Mouse (Mus musculus) stomach, embryonic 14.5 days (tissue): ENCODE results near the gene Rabepk. TPM values are rescaled to one million over a fixed set of nuclear protein-coding genes. Genes with fewer than 3 reads are reported as not detected.
"Not testable (repeated sequence)": the region's sequence is repeated elsewhere in the genome, so short reads cannot be mapped to it uniquely, and the experiment has no call there.

Experiments
- ATAC-seq: fragments of 200-750 bp; cut with Nextera tagmentation; 2 replicates; pipeline ENCODE4 v1.8.0; 2017; ENCODE audit warnings: low read depth, moderate TSS enrichment; ENCODE audit not compliant: insufficient number of reproducible peaks, insufficient read depth, low FRiP score
- H3K27ac ChIP-seq: fragments of 300-500 bp; sonication (generic); 2 replicates; pipeline ENCODE4 v1.5.1; 2014; ENCODE audit warnings: mild to moderate bottlenecking, low read length, moderate library complexity, mixed read lengths
- H3K27me3 ChIP-seq: fragments of 300-500 bp; sonication (generic); 2 replicates; pipeline ENCODE4 v1.6.1; 2014; ENCODE audit warnings: low read length, control low read depth, mixed read lengths; ENCODE audit not compliant: control insufficient read depth, insufficient read depth
- H3K36me3 ChIP-seq: fragments of 300-500 bp; sonication (generic); 2 replicates; pipeline ENCODE4 v1.6.1; 2014; ENCODE audit warnings: mild to moderate bottlenecking, control low read depth, low read length, moderate library complexity, mixed read lengths; ENCODE audit not compliant: control insufficient read depth, insufficient read depth
- H3K4me1 ChIP-seq: fragments of 300-500 bp; sonication (generic); 2 replicates; pipeline ENCODE4 v1.6.1; 2014; ENCODE audit warnings: low read length, control low read depth, mixed read lengths; ENCODE audit not compliant: control insufficient read depth, insufficient read depth
- H3K4me2 ChIP-seq: fragments of 300-500 bp; sonication (generic); replicated peaks from 2 replicates; pipeline ENCODE4 v1.6.1; 2014; ENCODE audit warnings: low read depth, low read length, control low read depth
- H3K4me3 ChIP-seq: fragments of 300-500 bp; sonication (generic); 2 replicates; pipeline ENCODE4 v1.5.1; 2014; ENCODE audit warnings: low read depth, low read length, control low read depth
- H3K9ac ChIP-seq: fragments of 300-500 bp; sonication (generic); replicated peaks from 2 replicates; pipeline ENCODE4 v1.6.1; 2014; ENCODE audit warnings: low read depth, mild to moderate bottlenecking, control low read depth, low read length, moderate library complexity, mixed read lengths
- H3K9me3 ChIP-seq: fragments of 300-500 bp; sonication (generic); 2 replicates; pipeline ENCODE4 v1.6.1; 2016; ENCODE audit warnings: low read depth, low read length, control low read depth; ENCODE audit not compliant: control insufficient read depth
- WGBS: fragments of 180-500 bp; shearing (Covaris S2); extraction: QIAGEN DNeasy Blood & Tissue Kit; methylation state at CpG from one replicate; pipeline ENCODE4 v1.1.7; 2014; 5-methylcytosine and 5-hydroxymethylcytosine counted together
- polyA plus RNA-seq: library from polyadenylated mRNA; unstranded; fragments of >200 nt; fragmentation: Nextera tagmentation; extraction: Ambion mirVana; gene quantifications from 2 replicates; pipeline ENCODE4 v1.2.1, GENCODE M21; 2014

Gene Rabepk
- polyA plus RNA-seq, 1 experiment from 2014 or later: 43.1 TPM

DNA sequence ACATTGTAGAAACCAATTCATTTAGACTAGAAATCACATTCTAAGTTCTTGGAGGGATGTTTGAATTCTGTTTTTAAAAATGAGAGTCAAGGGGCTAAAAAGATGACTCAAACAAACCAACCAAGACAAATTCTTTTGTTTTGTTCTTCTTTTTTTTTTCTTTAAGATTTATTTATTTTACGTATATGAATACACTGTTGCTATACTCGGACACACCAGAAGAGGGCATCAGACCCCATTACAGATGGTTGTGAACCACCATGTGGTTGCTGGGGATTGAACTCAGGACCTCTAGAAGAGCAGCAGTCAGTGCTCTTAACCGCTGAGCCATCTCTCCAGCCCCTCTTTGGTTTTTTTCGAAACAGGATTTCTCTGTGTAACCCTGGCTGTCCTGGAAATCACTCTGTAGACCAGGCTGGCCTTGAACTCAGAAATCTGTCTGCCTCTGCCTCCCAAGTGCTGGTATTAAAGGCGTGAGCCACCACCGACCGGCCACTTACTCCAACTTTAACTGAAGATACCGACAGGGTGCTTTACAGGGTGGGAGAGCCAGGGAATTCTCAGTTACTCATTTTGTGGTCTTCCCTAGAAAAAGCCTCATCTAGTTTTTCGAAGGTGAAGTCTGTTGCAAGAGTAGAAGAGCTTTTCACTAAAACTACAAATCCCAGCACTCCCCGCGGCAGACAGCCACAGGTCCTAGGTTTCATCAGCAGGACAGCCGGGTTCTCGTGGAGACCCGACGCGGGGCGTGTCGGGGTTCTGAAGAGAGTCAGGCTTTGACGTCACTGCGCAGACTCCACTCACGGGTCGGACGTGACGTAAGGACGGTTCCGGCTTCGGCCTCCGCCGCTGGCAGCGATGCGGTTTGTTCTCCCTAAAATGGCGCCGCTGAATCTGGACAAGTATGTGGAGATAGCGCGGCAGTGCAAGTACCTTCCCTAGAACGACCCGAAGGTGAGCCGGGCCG is 2.1 kb upstream of the Rabepk start:
- peak overlapping the region; percentile 65 for H3K4me3 ChIP-seq
- peak; percentile 96 for ATAC-seq
- H3K4me2 ChIP-seq: no peak overlapping the region
- H3K4me1 ChIP-seq: peaks cover 13% of the 10 kb centered on the region; the same call in 1 of the 2 replicates
- WGBS: 4% methylated on average over 39 of the region's 39 CpGs
- H3K9me3 ChIP-seq: no peaks in the 10 kb centered on the region
- H3K27ac ChIP-seq: peak overlapping the region; percentile 91; the same call in 1 of the 2 replicates
- H3K9ac ChIP-seq: peak overlapping the region; percentile 58
- no peaks in the 10 kb centered on the region for H3K27me3 ChIP-seq
- peaks cover 10% of the 10 kb centered on the region; the same call in 1 of the 2 replicates for H3K36me3 ChIP-seq

GRCm38 (mm10) chr2:34800371-34800770 is 659 bp upstream of the Rabepk start:
- ATAC-seq: no peak
- no peak overlapping the region for H3K27ac ChIP-seq
- WGBS: 79% methylated on average over 7 of the region's 7 CpGs

DNA sequence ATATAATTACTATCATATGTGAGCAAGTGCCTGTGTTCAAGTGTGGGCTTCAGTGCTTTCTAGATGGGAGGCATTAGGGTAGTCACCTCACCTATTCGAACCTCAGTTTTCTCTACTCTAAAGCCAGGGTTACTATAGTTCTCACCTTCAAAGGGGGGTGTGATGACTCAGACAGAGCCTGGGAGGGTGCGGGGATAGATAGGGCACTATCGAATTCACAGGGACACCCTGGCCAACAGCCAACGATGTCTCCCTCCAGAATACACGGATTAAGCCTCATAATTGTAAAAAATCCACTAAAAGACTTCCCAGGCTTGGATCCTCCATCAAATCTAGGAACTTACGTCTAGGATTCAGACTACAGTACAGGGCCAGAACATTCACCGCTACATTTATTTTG is 4.3 kb downstream of the Rabepk start:
- no peak overlapping the region for H3K9ac ChIP-seq
- 94% methylated on average over 7 of the region's 7 CpGs for WGBS
- H3K4me1 ChIP-seq: 0 out of 2 replicates have a peak, but pooled peaks cover 5% of the 10 kb centered on the region
- H3K4me2 ChIP-seq: no peak overlapping the region
- H3K27ac ChIP-seq: no peak overlapping the region
- H3K36me3 ChIP-seq: no peaks in the 10 kb centered on the region; the same call in 1 of the 2 replicates
- H3K9me3 ChIP-seq: no peaks in the 10 kb centered on the region
- no peak for ATAC-seq
- no peaks in the 10 kb centered on the region for H3K27me3 ChIP-seq
- no peak overlapping the region for H3K4me3 ChIP-seq

More at GRCm38 (mm10) chr2:34800371-34800770, 659 bp upstream of the Rabepk start:
- Histone ChIP-seq H3K4me3 (peak overlapping the region; percentile 57), H3K4me1 (peaks cover 13% of the 10 kb centered on the region; the same call in 1 of the 2 replicates), H3K27me3 (no peaks in the 10 kb centered on the region), H3K36me3 (0 out of 2 replicates have a peak, but pooled peaks cover 2% of the 10 kb centered on the region), H3K9ac (peak overlapping the region; percentile 37), H3K4me2 (peak overlapping the region; percentile 50), H3K9me3 (no peaks in the 10 kb centered on the region)

- Histone ChIP-seq H3K36me3 (no peaks in the 10 kb centered on the region; the same call in 1 of the 2 replicates), H3K4me2 (no peak overlapping the region), H3K9me3 (no peaks in the 10 kb centered on the region), H3K4me3 (no peak overlapping the region), H3K27ac (no peak overlapping the region), H3K9ac (no peak overlapping the region), H3K4me1 (0 out of 2 replicates have a peak, but pooled peaks cover 5% of the 10 kb centered on the region), H3K27me3 (no peaks in the 10 kb centered on the region)
- 92% methylated on average over 2 of the region's 2 CpGs for WGBS
- ATAC-seq: no peak
Measured at GRCm38 (mm10) chr2:34794511-34794910, 5.2 kb downstream of the Rabepk start.

DNA sequence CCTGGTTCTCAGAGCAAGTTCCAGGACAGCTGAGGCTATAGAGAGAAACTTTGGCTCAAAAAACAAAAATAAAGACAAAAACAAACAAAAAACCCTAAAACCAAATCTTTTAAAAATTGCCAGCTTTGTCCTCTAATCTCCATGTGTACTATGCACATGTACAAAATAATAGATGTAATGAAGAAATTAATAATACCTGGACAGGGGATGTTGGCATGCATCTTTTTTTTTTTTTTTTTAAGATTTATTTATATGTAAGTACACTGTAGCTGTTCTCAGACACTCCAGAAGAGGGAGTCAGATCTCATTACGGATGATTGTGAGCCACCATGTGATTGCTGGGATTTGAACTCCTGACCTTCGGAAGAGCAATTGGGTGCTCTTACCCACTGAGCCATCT is 7.2 kb downstream of the Rabepk start:
- H3K9me3 ChIP-seq, ATAC-seq, H3K27ac ChIP-seq, H3K36me3 ChIP-seq, H3K4me3 ChIP-seq, H3K9ac ChIP-seq, H3K4me2 ChIP-seq, H3K27me3 ChIP-seq, H3K4me1 ChIP-seq: not testable (repeated sequence)
- WGBS: 81% methylated on average over 2 of the region's 2 CpGs

- Histone ChIP-seq H3K27me3 (no peaks in the 10 kb centered on the region), H3K27ac (no peak overlapping the region), H3K9ac (no peak overlapping the region), H3K9me3 (no peaks in the 10 kb centered on the region), H3K36me3 (peaks cover 5% of the 10 kb centered on the region), H3K4me1 (no peaks in the 10 kb centered on the region), H3K4me3 (no peak overlapping the region), H3K4me2 (no peak overlapping the region)
- no peak for ATAC-seq
- WGBS: 93% methylated on average over 8 of the region's 8 CpGs
Measured at GRCm38 (mm10) chr2:34790282-34790681, 9.4 kb downstream of the Rabepk start.

DNA sequence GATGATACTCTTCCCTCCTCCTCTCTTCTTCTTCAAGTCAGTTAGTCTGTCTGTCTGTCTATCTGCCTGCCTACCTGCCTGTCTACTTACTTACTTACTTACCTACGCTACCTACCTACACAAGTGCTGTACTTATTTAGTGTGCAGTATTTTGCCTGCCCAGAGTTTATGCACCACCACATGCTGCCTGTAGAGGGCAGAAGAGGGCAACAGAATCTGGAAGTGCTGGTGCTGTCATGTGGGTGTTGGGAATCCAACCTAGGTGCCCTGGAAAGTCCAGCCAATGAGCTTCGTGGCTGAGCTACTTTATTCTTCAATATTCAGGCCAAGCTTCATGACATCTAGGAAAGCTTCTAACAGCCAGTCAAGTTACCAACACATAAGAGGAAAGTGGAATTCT is 15.6 kb downstream of the Rabepk start:
- WGBS: 82% methylated on average over 2 of the region's 2 CpGs
- ATAC-seq: no peak
- no peak overlapping the region for H3K27ac ChIP-seq
- no peak overlapping the region for H3K4me2 ChIP-seq
- H3K9ac ChIP-seq: no peak overlapping the region
- no peaks in the 10 kb centered on the region for H3K27me3 ChIP-seq
- H3K4me3 ChIP-seq: no peak overlapping the region
- H3K36me3 ChIP-seq: peaks cover 33% of the 10 kb centered on the region
- no peaks in the 10 kb centered on the region for H3K4me1 ChIP-seq
- H3K9me3 ChIP-seq: no peaks in the 10 kb centered on the region

GRCm38 (mm10) chr2:34783064-34784020 is 16.4 kb downstream of the Rabepk start:
- H3K27me3 ChIP-seq: no peaks in the 10 kb centered on the region
- H3K27ac ChIP-seq: no peak overlapping the region
- H3K9ac ChIP-seq: no peak overlapping the region
- peak; percentile 84 for ATAC-seq
- no peak overlapping the region for H3K4me3 ChIP-seq
- WGBS: 80% methylated on average over 14 of the region's 14 CpGs
- no peaks in the 10 kb centered on the region for H3K9me3 ChIP-seq
- no peak overlapping the region for H3K4me2 ChIP-seq
- peaks cover 40% of the 10 kb centered on the region for H3K36me3 ChIP-seq
- no peaks in the 10 kb centered on the region for H3K4me1 ChIP-seq
